Mouse (Mus musculus) adrenal gland, adult 18-20 months (tissue): Measurements from ENCODE around the gene Trex1. TPM values are rescaled to one million over a fixed set of nuclear protein-coding genes. Genes with fewer than 3 reads are reported as not detected.

ENCODE experiments used
- DNase-seq, 2 experiments: peaks; one replicate each; pipeline ENCODE4 v3.0.0; 2021 to 2022; ENCODE audit warnings: low spot score in 2 of 2
- long read RNA-seq, 2 experiments: library from polyadenylated mRNA; stranded (forward); transcript quantifications; one replicate each; pipeline ENCODE4 v2.0.0; 2021
- total RNA-seq, 2 experiments: library from RNA; stranded (reverse); gene quantifications; 1 replicate in 1 of 2; 2 replicates in 1 of 2; pipeline ENCODE4 v1.2.3; 2021

Trex1 gene
- total RNA-seq, result 10 to 100 TPM; 15.8 to 21.6 TPM
- long read RNA-seq, experiment 1, transcript Trex1-202 (2 exons, 1,054 nt), result major isoform, 8 of 8 reads
- long read RNA-seq, experiment 1, partial matches to known transcripts, result 0 of 8 reads
- long read RNA-seq, experiment 1, other reads (novel, unspliced or antisense), result 0 of 8 reads
- long read RNA-seq, experiment 2, transcript Trex1-201 (2 exons, 1,084 nt), result major isoform, 10 of 12 reads
- long read RNA-seq, experiment 2, partial matches to known transcripts, result 0 of 12 reads
- long read RNA-seq, experiment 2, other reads (novel, unspliced or antisense), result 0 of 12 reads

DNA sequence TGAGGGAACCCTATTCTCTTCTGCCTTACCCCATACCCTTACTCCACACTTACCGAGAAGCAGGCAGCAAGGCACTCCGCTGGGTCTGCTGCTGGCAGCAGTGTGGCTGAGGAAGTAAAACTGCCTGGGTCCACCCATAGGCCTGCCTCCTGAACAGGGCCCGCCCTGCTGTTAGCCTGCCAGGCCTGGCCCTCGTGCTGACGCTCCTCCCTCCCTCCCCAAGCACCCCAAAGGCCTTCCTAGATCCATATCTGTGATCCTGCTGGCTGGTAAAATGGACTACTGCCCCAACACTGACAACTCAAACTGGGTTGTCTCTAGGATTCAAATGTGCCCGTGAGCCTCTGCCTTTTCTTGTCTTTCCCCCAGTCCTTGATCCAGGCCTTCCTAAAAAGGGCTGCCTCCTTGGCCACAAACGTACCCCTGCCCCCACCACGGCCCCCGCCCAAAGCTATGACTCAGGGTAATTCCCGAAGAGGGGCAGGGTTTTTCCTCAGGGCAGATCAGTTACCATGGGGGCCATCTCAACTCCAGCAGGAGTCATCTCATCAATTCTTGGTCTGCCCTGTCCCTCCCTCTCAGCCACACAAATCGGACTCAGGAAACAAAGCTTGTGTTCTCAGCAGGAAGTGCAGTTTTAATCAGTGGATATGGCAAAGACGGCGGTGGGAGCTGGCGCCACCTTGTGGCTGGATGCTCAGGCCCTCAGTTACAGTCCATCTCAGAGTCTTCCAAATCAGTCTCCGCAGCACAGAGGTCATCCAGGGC is at the start of gene Trex1:
Gene Trex1 (minus strand): TSS at position 599 of the 768 bp plus-strand sequence.
- DNase-seq, result peak; percentile 85 to 90

DNA sequence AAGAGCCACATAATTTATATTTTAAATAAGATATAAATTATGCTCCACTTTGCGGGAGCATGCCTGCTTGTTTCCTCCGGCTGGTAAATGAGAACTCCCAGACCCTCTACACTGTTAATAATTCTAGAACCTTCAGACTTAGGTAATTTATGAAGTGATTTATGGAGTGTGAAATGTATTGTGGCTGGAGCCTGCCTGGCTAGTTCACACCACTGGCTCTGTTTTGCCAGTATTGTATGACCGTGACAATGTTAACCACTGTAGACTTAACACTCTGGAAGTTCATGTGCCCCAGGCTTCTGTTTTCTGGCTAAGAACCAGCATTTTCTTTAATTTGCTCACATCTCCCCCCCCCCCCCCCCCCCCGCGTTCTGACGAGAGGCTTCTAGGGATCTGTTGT is 47.8 kb upstream of the Trex1 start:
- no peak for DNase-seq

DNA sequence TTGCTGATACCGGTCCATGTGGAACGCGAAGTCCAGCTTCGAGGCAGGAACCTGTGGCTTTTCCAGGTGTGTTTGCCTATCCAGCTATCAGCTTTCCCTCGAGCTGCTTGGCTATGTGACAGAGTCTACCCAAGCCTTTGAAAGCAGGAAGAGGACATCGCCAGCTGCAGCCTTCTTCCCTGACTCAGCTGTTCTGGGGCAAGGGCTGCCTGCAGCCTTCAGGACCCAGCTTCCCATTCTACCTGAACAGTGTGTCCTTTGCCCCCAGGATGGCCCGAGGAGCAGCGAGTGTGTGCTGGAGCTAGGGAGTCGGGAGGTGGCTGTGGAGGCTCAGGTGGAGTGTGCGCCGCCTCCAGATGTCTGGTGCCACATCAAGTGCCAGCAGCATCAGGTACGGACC is 46.1 kb upstream of the Trex1 start:
- no peak for DNase-seq

DNA sequence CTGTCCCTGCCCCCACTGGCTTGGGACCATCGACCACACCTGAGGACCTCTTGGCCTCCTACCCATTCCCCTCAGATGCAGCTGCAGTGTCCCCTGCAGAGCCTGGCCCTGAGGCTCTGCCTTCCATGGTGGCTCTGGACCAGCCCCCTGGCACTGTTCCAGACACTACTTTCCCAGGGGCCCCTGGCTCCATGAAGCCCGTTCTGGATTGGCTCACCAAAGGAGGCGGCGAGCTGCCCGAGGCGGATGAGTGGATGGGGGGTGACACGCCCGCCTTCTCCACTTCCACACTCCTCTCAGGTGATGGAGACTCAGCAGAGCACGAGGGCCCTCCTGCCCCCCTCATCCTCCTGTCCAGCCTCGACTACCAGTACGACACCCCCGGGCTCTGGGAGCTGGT is 45.5 kb upstream of the Trex1 start:
- DNase-seq, result peak in 1 of 2 experiments; percentile 58

DNA sequence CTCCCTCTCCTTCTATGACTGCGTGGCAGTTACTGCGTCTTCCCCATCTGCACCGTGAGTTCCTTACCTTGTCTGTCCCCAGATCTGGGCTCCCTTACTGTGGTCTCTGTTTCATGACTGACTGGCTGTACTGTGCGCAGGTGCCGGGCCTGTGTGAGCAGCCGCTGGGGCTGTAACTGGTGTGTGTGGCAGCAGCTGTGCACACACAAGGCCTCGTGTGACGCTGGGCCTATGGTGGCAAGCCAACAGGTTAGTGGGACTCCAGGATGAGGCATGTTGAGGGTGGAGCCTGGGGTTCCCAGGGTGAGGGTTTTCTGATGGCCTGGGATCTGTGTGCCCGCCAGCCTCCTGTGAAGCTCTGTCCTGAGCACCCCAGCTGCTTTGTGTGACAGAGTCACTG is 44.5 kb upstream of the Trex1 start:
- DNase-seq, result no peak

DNA sequence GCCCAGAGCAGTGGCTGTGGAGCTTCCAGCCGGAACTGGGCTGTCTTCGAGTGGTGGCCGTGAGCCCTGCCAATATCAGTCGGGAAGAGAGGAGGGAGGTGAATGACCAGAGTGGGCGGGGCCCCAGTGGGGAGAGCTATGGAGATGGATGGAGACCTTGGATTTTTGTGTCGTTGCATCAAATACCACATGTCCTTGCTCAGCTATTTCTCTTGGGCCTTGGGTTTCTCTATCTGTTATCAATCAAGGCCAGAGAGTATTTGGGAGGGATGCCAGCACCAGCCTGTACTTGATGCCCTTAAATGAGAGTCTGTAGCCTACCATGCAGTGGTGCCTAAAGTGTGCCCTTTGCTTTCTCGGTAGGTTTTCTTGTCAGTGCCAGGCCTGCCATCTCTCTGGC is 43.7 kb upstream of the Trex1 start:
- DNase-seq, result peak; percentile 75 to 88

DNA sequence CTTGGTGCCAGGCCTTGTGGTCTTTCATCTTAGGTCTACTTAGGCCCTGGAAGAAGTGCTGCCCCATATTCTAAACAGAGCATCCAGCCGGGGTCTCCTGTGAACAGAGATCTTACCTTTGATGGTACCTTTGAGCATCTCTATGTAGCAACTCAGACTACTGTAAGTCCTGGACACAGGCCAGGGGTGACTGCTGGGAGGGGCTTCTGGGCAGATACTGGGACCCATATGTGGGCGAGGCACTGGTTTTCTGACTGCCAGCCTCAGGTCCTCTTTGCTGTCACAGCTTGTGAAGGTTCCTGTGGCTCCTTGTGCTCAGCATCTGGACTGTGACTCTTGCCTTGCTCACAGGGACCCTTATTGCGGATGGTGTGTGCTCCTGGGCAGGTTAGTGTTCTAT is 43.0 kb upstream of the Trex1 start:
- no peak for DNase-seq

DNA sequence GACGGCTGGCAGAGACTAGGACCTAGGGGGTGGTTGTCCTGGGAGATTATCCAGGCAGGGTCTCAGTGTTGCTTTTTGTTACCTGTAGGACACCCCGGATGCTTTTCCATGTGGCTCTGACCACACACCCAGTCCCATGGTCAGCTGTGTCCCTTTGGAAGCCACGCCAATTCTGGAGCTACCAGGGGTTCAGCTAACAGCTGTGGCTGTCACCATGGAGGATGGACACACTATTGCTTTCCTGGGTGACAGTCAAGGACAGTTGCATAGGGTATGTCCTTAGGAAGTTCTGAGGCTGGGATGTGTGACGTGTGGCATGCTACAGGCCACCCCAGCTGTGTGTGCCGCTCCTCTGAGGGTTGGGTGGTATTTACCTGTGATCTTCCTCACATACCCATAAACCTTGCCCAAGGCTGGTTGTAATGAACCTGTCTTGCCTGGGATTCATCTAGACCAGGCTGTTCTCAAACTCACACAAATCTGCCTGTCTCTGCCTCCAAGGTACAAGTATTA is 42.5 kb upstream of the Trex1 start:
- no peak for DNase-seq

DNA sequence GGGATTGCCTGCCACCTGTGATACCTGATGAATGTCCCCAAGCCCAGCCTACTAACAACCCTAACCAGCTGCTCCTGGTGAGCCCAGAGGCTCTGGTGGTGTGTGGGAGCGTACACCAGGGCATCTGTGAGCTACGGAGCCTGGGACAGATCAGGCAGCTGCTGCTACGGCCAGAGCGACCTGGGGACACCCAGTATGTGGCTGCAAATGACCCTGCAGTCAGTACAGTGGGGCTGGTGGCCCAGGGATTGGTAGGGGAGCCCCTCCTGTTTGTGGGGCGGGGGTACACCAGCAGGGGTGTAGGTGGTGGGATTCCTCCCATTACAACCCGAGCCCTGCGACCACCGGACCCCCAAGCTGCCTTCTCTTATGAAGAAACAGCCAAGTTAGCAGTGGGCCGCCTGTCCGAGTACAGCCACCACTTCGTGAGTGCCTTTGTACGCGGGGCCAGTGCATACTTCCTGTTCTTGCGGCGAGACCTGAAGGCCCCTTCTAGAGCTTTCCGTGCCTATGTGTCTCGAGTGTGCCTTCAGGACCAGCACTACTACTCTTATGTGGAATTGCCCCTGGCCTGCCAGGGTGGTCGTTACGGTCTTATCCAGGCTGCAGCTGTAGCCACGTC is 40.9 kb upstream of the Trex1 start:
- DNase-seq, result no peak

DNA sequence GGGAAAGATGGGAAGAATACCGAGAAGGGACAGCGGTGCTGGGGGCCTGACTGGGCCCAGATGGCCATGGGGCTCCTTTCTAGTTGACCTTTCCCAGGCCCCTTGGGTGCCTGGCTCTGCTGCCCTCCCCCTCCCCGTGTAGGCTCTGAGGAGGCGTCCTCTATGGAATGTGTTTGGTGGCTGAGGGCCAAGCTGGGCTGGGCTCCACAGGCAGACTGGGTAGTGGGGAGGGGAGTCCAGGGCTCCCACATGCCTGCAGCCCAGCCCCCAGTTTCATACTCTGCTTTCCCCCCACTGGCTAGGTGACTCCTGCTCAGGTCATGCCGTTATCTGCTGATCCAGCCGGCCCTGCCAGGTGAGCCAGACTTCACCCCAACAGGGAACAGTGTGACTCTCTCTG is 39.4 kb upstream of the Trex1 start:
- peak in 1 of 2 experiments; percentile 53 for DNase-seq

DNA sequence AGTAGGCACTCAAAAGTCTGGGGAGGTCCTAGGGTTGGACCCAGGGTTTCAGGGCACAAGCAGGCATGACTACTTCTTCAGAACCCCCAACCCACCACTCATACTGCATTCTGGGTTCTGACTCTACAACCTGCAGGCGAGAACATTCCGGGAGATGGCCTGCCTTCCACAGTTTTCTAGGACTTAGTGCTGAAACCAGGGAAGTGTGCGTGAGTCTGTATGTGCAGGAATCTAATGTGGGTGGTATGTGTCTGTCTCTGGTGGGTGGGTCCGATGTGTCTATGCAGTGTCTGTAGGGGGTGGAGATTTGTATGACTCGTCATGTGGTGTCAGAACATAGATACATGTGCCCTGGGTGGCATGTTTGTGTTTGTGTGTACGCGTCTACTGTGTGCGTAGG is 38.8 kb upstream of the Trex1 start:
- no peak for DNase-seq

DNA sequence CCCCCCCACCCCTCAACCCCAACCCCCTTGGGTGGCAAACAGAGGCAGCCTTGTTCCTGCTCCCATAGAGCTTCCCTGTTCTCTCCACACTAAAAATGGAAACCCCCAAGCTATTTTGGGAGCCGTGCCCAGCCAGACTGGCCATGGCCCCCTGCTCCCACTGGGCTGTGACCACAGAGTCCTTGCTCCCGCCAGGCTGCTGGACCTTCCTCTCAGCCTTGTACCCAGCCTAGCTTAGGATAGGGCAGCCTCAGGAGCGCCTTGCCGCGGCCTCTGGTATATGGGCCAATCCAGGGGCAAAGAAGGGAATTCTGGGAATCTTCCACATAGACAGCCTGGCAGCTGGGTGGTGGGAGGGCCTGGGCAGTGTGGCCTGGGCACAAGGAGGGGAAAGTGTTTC is 38.3 kb upstream of the Trex1 start:
- peak in 1 of 2 experiments; percentile 48 for DNase-seq

DNA sequence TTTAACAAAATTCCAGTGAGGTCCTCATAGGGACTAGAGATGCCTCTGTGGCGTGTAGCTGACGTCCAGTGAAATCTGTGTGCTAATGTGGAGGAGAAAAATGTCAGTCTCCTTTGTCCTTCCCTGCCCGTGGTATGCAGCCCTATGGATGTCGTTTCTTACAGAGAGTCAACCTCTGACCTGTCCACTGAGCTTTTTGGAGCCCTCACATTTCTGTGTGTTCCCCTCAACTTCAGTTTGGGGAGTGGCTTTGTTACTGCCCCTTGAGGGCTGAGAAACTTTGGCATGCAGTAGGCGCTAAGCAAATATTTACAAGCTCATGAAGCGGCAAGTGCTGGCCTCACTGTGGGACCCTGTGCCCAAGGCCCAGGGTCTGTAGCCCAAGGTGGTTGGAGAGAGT is 37.8 kb upstream of the Trex1 start:
- DNase-seq, result no peak

DNA sequence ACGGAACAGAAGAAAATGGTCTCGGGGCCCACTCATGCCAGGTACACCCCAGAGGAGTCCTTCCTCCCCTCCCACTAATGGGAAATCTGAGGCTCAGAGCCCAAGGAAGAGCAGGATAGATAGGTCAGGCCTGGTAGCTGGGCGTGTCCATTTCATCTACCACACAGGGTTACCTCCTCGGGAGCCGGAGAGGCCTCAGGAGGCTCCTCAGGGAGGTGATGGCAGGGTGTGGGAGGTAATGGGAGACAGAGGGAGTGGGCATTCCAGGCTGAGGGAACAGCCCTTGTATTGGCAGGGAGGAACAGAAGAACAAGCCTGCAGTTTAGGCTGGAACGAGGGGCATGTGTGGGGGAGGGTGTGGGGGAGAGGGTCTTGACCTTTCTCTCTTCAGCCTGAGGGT is 37.3 kb upstream of the Trex1 start:
- DNase-seq, result no peak

DNA sequence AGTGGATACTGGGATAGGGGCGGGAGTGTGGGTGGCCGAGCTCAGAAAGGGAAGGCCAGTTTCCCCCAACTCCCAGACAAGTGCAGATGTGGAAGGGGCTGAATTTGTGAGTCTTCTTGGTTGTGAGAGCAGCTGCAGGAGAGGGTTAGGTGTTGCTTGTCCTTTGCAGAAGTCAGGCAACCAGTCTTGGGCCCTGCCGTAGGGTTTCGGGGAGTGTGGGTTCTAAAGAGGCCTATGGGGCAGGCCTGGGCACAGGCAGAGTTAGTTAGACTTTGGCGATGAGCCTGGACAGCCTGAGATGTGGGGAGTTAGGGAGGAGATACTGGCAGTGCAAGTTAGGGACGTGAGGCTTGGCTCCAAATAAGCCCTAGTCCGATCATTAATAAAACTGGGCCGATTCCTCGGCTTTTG is 36.7 kb upstream of the Trex1 start:
- no peak for DNase-seq

DNA sequence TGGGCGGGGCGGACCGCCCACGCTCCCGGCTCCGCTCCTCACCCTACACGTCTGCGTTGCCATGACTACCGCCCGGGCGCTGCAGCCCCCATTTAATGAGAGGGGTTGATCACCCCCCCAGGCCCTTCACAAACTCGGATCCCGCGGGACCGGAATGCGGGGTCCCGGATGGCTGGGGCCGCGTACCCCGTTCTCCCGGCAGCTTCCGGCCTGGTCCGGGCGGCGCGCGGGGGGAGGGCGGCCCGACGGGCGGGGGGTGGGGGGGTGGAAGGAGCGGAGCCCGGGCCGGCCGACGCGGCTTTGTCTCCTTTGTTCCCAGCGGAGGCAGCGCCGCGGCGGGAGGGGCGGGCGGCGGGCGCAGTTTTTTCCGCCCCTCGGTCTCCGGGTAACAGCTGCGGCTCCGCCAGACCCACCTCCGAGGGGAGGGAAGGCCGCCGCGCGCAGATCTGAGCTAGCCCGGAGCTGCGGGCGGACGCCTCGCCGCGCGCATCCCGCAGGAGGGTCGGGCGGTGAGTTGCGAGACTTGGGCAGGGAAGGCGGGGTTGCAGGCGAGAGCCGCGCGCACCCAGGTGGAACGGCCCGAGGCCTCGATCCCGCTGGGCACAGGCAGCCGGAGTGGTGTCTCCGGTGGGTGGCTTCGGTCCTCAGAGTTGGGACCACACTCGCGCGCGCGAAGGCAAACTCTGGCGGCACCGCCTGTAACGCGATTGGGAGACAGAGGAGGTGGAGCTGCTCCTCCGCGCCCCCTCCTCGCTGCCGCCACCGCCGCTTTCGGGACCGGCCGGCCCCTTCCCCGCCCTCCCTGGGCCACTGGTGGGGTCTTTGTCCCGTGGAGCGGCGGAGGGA is 35.8 kb upstream of the Trex1 start, which contains the start of gene Plxnb1:
Gene Plxnb1 (plus strand): TSS at position 253 of the 846 bp plus-strand sequence.
- DNase-seq, result peak; percentile 65 to 76

DNA sequence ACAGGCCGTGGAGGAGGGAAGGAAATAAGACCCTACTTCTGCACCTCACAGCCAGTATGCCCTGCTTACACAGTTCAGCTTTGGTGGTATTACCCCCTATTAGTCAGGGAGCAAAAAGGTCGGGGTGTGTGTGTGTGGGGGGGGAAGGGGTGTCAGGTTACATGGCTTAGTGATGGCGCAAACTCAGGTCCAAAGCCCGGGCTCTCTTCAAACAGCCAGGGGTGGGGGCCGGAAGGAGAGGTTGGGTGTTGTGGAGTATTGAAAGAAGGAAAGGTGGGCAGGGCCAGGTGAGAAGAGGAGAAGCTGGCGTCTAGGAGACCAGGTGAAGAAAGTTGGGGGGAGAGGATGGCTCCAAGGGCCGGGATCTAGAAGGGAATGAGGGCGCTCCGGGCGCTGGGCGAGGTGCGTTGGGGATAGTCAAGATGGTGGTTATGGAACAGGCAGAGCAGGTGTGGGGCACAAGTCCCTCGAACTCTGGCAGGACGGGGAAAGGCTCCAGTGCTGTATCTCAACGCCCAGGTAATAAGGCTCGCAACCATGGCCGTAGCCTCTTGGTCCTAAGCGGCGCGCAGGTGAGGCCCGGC is 35.1 kb upstream of the Trex1 start:
- DNase-seq, result no peak

DNA sequence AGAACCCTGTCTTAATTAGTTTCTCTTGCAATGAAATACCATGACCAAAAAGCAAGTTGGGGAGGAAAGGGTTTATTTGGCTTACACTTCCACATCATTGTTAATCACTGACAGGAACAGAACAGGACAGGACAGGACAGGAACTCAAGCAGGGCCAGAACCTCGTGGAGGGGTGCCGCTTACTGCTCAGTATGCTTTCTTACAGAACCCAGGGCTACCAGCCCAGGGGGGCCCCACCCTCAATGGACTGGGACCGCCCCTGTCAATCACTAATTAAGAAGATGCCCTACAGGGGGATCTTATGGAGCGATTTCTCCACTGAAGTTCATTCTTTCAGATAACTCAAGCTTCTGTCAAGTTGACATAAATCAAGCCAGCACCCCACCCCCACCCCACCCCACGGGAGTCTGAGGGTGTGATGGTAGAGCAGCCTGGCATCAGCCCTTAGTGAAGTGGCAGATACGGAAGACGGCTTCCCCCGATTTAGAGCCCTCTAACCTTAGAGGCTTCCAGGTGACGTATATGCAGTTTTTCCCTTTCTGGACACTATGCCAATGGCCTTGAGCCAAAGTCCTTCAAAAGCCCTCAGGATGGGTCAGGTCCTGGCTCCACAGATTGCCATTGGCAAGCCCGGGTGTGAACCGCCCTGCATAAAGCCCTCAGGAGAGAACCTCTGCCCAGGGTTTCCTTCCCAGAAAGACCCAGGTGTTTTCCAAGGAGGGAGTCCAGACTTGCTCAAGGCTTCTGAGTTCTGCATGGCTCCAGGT is 34.4 kb upstream of the Trex1 start:
- DNase-seq, result no peak

DNA sequence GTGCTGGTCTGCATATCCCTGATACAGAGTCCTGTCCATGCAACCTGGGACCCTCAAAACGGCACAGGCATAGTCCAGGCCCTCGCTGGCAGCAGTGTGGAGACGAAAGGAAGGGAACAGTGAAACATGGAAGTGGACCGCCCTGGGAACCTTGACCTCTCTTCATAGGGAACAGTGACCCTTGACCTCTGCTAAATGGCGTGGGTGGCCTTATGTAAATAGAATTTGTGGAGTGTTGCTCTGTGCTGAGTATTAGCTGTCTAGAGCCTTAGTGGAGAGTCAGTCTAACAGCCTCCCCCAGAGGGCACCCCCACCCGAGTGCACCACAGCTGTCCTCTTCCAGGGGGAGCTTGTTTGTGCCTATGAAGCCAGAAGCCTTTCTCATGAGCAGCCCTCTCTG is 33.3 kb upstream of the Trex1 start:
- DNase-seq, result no peak

DNA sequence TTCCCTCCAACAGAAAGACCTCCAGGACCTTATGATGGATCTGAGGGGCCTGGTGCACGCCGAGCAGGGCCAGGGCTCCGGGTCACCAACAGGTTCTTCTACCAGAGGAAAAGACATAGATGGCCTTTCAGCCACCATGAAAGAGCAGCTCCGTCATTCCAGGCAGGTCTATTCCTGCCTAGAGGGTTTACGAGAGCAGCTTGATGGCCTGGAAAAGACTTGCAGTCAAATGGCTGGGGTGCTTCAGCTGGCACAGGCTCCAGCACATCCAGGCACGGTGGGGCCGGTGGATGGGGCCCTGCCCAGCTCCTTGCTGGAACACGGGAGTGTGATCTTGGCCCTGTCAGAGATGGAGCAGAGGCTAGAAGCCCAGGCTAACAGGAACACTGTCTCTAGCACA is 32.3 kb upstream of the Trex1 start:
- DNase-seq, result no peak
